Mouse (Mus musculus): ENCODE measurements around the gene Fndc11. TPM values are rescaled to one million over a fixed set of nuclear protein-coding genes. Genes with fewer than 3 reads are reported as not detected.

Gene Fndc11
- total RNA-seq, 2 experiments from 2014 or later: not detected

- DNase-seq (ENCODE audit: low spot score in 2 of 2): no peak
Observed at GRCm38 (mm10) chr2:181253248-181253647, 33.4 kb downstream of the Fndc11 start.

GRCm38 (mm10) chr2:181266839-181267238, 47.0 kb downstream of the Fndc11 start:
- no peak for DNase-seq (ENCODE audit: low spot score in 2 of 2)

GRCm38 (mm10) chr2:181272092-181272491, 52.3 kb downstream of the Fndc11 start:
- DNase-seq (ENCODE audit: low spot score in 2 of 2): no peak

Other genes with a start within 250 kb of the Fndc11 start
- 1 to 10 TPM; 1.5 to 2.6 TPM for gene Col20a1, start 233.5 kb upstream of the Fndc11 start, total RNA-seq (2021)
- gene Chrna4, start 176.5 kb upstream of the Fndc11 start, total RNA-seq (2021): 10 to 100 TPM; 17.9 to 29.9 TPM
- 100 to 1,000 TPM; 228 to 235 TPM for gene Kcnq2, start 84.7 kb upstream of the Fndc11 start, total RNA-seq (2021)
- 100 to 1,000 TPM; 904 to 919 TPM for gene Eef1a2, start 63.0 kb upstream of the Fndc11 start, total RNA-seq (2021)
- gene Ppdpf, start 32.8 kb upstream of the Fndc11 start, total RNA-seq (2021): 100 to 1,000 TPM; 118 to 135 TPM
- gene Ptk6, start 17.2 kb upstream of the Fndc11 start, total RNA-seq (2021): not detected
- under 1 TPM; 0.14 to 0.41 TPM for gene Srms, start 6.8 kb upstream of the Fndc11 start, total RNA-seq (2021)
- 1 to 10 TPM; 2.1 TPM for gene Helz2, start 22.0 kb downstream of the Fndc11 start, total RNA-seq (2021)
- gene Gmeb2, start 68.0 kb downstream of the Fndc11 start, total RNA-seq (2021): 10 to 100 TPM; 16.3 to 20.1 TPM
- 100 to 1,000 TPM; 793 to 798 TPM for gene Stmn3, start 94.5 kb downstream of the Fndc11 start, total RNA-seq (2021)
- gene Rtel1, start 99.7 kb downstream of the Fndc11 start, total RNA-seq (2021): 10 to 100 TPM; 39.7 to 42.8 TPM
- gene Zgpat, start 144.9 kb downstream of the Fndc11 start, total RNA-seq (2021): 10 to 100 TPM; 60.3 to 65.3 TPM
- 10 to 100 TPM; 37.0 to 37.7 TPM for gene Arfrp1, start 145.4 kb downstream of the Fndc11 start, total RNA-seq (2021)
- 10 to 100 TPM; 32.1 to 32.8 TPM for gene Lime1, start 160.1 kb downstream of the Fndc11 start, total RNA-seq (2021)
- gene Zbtb46, start 239.4 kb downstream of the Fndc11 start, total RNA-seq (2021): 10 to 100 TPM; 11.2 to 14.0 TPM